Mouse (Mus musculus) common myeloid progenitor, adult 5-6 weeks (primary cell): ENCODE data around the gene Pex11g. TPM values are rescaled to one million over a fixed set of nuclear protein-coding genes. Genes with fewer than 3 reads are reported as not detected.

Source experiments
- ATAC-seq: replicated peaks from 2 replicates; pipeline ENCODE4 v1.8.0; 2016; ENCODE audit warnings: low read depth, mild to moderate bottlenecking, moderate TSS enrichment, inconsistent platforms; ENCODE audit not compliant: poor library complexity, severe bottlenecking
- total RNA-seq: library from RNA; stranded (forward); fragments of 200-1000, 187-1606 nt; gene quantifications from 2 replicates; pipeline ENCODE4 v1.2.3, GENCODE M21; 2017

The Pex11g gene
- total RNA-seq, 1 experiment from 2014 or later = 1.3 TPM

GRCm38 (mm10) chr8:3482240-3482740, 14.8 kb upstream of the Pex11g start:
- ATAC-seq = no peak

DNA sequence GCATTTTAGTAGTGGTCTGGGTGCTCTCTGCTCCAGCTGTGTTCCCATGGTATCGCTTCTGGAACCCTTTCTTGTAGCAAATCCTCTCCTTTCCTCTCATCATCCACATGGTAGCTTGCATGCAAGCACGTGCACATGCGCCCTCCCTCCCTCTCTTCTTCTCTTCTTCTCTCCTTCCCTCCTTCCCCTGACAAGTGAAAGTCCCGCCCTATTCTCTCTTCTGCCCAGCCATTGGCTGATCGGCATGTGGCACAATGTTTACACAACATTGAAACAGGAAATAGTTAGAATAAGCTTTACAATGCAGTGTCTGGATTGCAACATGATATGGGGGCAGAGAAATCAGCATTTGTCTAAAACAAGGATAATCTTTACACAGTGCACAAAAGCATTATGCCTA, 14.1 kb upstream of the Pex11g start:
- ATAC-seq = peak; percentile 75

- ATAC-seq = no peak
Observed at GRCm38 (mm10) chr8:3480221-3480785, 12.8 kb upstream of the Pex11g start.

GRCm38 (mm10) chr8:3475715-3476429, 8.4 kb upstream of the Pex11g start:
- peak; percentile 67 for ATAC-seq

DNA sequence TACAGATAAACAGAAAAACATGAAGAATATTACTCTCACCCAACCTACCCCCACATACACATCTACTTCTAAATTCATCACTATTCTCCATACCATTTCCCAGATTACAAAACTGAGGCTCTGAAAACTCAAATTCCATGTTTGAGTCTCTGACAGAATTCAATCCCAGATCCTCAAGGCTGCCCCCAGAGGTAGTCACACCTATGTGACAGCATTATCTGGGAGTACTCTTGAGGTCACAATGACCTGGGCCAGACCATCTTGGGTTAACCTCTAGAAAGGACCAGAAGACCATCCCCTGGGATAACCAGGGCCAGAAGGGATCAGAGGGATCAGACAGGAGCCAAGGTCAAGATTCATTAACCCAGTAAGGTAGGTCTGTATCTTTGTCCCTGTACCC, 3.1 kb upstream of the Pex11g start, which contains the start of gene Tex45:
Gene Tex45 (plus strand): TSS at position 301 of the 400 bp plus-strand sequence.
- no peak for ATAC-seq

DNA sequence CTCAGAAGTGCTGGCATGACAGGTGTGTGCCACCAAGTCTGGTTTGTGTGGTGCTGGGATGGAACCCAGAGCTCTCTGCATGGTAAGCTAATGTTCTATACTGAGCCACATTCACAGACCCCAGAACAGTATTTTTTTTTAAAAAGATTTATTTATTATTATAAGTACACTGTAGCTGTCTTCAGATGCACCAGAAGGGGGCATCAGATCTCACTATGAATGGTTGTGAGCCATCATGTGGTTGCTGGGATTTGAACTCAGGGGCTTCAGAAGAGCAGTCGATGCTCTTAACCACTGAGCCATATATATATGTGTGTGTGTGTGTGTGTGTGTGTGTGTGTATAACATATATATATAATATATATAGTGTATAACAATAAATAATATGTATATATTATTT, 1.4 kb upstream of the Pex11g start:
- ATAC-seq = no peak

DNA sequence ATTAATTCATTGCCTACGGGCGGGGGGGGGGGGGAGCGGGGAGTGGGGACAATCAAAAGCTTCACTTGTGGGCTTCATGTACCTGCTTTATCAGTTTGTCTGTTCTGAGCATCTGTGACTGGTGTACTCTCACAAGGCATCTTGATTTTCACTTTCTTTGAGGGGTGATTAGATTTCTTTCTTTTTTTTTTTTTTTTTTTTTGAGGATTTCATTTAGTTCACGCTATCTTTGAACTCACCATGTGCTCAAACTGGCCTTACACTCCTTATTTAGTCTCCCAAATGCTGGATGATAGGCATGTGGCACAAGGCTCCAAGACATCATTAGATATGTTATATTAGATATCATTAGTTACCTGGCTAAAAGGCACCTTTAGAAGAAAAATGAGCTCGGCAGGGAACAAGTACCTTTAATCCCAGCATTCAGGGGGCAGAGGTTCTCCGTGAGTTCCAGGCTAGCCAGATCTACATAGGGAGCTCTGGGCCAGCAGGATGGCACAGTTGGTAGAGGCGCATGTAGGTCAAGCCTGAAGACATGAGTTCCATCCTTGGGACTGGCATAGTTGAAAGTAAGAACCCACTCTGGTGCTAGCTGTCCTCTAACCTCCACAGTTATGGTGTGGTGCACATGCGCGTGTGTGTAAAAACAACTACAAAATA, 536 bp upstream of the Pex11g start:
- no peak for ATAC-seq

DNA sequence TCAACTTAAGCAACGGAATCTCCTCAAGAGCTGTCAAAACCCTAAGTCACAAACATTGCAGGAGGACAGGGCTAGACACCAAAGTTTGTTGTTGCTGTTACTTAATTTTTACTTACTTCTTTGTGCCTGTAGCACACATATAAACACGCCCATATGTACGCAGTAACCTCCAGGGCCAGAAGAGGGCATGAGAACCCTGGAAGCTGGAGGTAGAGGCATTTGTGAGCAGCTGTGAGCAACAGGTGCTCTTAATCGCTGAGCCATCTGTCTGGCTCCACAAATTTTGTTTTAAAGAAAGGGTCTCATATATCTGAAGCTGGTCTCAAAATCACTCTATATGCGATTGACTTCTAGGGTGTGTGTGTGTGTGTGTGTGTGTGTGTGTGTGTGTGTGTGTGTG, 3.2 kb downstream of the Pex11g start:
- ATAC-seq = peak; percentile 45

DNA sequence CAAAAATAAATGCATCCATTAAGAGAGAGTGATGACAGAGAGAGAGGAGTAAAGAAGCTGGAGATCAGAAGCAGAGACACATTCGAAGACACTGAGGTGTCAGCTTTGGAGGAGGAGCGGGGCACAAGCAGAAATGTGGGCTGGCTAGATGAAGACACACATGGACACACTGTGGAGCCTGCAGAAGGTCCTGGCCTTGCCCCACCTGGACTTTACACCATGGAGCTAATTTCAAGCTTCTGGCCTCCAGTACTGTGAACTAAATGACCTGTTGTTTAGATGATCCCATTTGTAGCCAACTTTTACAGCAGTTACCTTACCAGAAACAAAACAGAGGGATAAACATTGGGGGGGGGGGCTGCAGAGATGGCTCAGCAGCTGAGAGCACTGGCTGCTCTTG, 4.2 kb downstream of the Pex11g start:
- ATAC-seq = no peak

DNA sequence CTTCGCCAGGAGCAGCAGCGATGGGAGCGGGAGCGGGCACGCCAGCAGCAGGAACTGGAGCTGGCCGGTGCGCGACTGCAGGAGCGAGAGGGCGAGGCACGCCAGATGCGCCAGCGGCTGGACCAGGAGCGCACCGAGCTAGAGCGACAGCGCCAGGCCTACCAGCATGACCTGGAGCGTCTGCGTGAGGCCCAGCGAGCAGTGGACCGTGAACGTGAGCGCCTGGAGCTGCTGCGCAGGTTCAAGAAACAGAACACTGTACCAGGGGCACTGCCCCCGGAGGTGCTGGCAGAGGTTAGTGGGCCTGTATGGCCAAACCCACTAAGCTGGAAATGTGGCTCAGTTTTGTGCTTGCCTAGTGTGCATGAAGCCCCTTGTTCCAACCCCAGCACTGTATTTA, 15.5 kb downstream of the Pex11g start:
- ATAC-seq = no peak

- ATAC-seq = peak; percentile 76
Observed at GRCm38 (mm10) chr8:3450670-3451069, 16.8 kb downstream of the Pex11g start.

- no peak for ATAC-seq
Observed at GRCm38 (mm10) chr8:3449226-3449625, 18.3 kb downstream of the Pex11g start.

DNA sequence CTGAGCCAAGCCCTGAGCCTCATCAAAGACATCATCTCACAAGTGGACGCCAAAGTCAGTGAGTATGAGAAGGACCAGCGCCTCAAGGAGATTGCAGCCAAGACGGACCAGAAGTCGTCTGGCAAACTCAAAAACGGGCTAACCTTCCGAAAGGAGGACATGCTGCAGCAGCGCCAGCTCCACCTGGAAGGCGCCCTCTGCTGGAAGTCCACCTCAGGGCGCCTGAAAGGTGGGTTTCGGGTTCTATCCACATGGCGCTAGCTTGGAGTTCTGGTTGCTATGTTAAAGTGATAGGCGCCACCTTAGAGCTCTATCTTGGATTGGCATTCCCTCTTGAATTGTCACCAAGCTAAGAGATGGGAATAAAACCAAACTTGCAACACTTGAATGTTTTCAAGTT, 28.0 kb downstream of the Pex11g start:
- 0 out of 2 replicates have a peak, but pooled peaks have one; percentile 41 for ATAC-seq

GRCm38 (mm10) chr8:3436492-3436891, 31.0 kb downstream of the Pex11g start:
- no peak for ATAC-seq

- no peak for ATAC-seq
Observed at GRCm38 (mm10) chr8:3431113-3431512, 36.4 kb downstream of the Pex11g start.

DNA sequence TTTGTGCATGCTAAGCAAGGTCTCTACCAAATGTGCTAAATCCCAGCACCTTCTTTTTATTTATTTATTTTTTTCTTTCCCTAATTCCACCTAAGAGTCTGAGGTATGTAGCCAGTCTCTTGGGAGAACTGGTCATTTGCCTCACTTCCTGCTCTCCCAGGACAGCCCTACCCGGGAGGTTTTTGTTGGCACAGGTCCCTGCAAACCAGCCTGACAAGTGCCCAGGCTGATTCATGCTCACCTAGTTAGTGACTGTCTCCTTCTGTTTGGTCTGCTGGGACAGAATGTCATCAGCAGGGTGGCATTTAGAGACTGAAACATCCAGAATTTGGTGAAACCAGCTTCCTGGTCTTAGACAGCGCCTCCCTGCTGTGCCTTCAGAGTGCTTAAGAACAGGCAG, 37.5 kb downstream of the Pex11g start:
- ATAC-seq = no peak

DNA sequence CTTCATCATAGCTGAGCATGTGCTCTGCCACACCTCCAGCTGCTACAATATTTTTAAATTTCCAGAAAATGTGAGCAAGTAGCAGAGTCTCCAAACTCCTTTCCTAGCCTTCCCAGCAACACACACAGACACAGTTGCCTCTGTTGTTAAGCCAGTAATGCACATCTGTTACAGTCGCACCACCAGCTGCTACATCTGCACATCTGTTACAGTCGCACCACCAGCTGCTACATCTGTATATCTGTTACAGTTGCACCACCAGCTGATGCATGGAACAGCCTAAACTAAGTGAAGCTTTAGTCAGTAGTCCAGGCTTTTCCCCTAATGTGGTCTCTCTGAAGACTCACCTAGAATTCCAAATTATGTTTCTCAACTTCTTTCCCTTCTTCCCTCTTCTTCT, 39.1 kb downstream of the Pex11g start:
- no peak for ATAC-seq

GRCm38 (mm10) chr8:3426211-3426610, 41.3 kb downstream of the Pex11g start:
- ATAC-seq = no peak

DNA sequence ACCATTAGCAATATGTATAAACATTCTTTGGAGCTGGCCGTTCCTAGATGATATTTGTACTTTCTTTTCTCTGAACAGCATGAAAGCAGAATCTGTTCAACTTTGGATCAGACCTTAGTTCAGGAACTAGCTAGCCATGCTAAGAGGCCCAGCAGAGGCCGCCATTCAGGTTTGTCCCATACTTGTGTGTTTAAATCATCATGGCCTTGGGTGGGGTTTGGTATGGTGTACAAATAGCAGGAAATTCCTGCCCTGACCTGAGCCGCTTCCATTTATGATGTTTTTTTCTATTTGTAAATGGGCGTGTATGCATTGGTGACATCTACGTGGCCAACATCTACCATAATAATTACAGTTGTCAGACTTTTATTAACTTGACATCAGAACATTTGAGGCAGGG, 42.3 kb downstream of the Pex11g start:
- no peak for ATAC-seq

- no peak for ATAC-seq
Observed at GRCm38 (mm10) chr8:3421507-3421906, 46.0 kb downstream of the Pex11g start.

DNA sequence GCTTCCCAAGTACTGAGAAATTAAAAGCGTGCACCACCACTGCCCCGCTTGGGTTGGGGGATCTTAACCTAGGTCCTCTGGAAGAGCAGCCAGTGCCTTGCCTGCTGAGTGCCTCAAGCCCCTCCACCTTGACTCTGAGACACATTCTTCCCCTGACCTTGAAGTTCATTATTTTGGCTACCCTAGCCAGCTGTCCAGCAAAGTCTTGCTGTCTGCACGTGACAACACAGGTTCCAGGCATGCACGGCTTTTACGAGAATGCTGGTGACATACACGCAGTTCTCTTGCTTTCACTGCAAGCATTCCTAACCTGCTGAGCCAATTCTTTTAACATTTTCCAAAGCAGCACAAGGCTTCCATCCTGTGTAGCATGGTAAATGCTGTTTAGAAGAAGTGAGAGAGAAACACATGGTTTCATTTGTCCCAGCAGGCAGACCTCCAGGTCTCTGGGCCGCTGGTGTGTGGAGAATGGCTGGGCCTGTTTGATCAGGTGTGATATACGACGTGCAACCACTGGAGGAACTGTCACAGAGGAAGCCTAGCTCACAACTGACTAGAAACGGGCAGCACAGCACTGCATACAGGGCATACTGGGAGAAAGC, 47.3 kb downstream of the Pex11g start:
- ATAC-seq = no peak
